Mouse (Mus musculus) thymus, adult 18-20 months (tissue): ENCODE data around the gene Gm49721.
"Not testable (repeated sequence)": the region's sequence is repeated elsewhere in the genome, so short reads cannot be mapped to it uniquely, and the experiment has no call there.

Experiments used
- DNase-seq, 2 experiments: peaks; one replicate each; pipeline ENCODE4 v3.0.0; 2022; ENCODE audit warnings: mixed read lengths in 2 of 2

Gm49721 gene

DNA sequence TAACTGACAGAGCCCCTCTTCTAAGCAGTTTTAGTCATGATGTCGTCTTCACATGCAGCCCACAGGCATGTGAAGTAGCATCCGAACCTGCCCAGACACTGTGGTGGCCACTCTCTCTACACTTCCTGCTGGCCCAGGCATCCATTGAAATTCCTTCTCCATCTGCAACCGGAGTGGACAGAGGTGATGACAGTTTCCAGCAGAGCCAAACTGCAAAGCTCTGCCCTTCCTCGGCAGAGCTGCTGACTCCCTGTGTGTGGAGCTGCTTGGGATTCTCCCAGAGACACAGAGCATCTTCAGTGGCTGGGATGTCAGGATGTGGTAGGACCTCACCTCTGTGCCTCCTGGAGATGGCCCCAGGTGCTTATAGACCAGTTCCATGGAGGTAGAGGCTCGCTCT is 105.8 kb downstream of the Gm49721 start:
- DNase-seq = not testable (repeated sequence)

DNA sequence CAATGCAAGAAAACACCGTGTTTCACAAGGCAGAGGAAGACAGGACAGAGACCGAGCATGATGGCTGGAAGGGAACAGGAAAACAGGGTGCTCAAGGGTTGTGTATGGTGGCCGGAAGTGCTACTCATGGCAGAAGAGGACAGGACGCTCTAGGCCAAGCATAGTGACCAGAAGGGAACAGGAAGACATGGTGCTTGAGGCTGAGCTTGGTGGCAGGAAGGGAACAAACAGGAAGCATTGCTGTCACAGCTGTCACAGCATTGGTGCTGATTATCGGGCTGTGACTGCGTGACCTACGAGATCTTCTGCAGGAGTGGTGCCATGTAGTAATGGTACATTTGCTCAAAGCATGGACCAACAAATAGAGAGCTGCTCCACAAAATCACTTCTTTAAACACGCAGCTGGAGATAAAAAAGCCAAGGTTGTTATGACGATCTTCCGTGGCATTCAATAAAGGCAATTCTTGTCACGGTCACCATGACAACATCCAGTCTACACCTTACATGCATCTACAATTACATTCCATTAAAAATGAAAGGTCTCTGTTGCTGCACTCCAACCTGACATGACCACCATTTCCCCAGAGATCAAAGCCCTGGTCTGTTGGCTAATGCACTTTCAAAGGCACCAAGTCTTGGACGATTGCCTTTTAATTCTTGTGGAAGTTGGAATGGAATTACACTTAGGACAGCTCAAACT is 106.9 kb downstream of the Gm49721 start:
- not testable (repeated sequence) for DNase-seq

DNA sequence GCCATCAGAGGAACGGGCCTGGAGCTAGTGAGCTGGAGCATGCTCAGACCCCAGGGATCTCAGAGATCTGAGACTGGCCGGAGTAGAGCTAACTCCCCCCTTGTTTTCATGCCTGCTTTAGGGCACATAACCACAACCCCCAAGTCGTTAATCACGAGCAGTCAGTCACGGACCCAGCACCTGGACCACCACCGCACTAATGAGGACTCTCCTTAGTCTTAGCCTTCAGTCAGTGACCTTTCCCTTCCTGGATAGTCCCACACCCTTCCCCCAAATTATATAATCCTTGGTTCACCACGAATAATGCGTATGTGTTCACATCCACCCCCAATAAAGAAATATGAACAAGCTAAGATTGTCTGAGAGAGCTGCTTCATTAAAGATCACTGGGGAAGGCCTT is 108.1 kb downstream of the Gm49721 start:
- not testable (repeated sequence) for DNase-seq
